Mouse (Mus musculus): ENCODE measurements around the gene Pxn. TPM values are rescaled to one million over a fixed set of nuclear protein-coding genes. Genes with fewer than 3 reads are reported as not detected.

Pxn gene
- polyA plus RNA-seq, 1 experiment from 2014 or later = 23.4 TPM

DNA sequence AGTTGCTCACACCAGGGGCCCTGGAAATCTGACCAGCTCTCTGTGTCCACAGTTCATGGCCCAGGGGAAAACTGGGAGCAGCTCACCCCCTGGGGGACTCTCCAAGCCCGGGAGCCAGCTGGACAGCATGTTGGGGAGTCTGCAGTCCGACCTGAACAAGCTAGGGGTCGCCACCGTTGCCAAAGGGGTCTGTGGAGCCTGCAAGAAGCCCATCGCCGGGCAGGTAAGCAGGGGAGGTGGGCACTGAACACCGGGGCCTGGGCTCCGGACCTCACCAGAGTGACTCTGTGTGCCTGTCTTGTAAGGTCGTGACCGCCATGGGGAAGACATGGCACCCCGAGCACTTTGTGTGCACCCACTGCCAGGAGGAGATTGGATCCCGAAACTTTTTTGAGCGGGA, 45.3 kb downstream of the Pxn start:
- no peak for ATAC-seq (ENCODE audit: low FRiP score)
- 85% methylated on average over 13 of the region's 13 CpGs for WGBS
- no peak overlapping the region for H3K9ac ChIP-seq
- H3K36me3 ChIP-seq = peaks cover 62% of the 10 kb centered on the region
- H3K27ac ChIP-seq = no peak overlapping the region
- peaks cover 9% of the 10 kb centered on the region for H3K4me1 ChIP-seq (replicated peaks)
- no peaks in the 10 kb centered on the region for H3K27me3 ChIP-seq
- no peak overlapping the region for H3K4me2 ChIP-seq
- no peak overlapping the region for H3K4me3 ChIP-seq
- H3K9me3 ChIP-seq = no peaks in the 10 kb centered on the region

DNA sequence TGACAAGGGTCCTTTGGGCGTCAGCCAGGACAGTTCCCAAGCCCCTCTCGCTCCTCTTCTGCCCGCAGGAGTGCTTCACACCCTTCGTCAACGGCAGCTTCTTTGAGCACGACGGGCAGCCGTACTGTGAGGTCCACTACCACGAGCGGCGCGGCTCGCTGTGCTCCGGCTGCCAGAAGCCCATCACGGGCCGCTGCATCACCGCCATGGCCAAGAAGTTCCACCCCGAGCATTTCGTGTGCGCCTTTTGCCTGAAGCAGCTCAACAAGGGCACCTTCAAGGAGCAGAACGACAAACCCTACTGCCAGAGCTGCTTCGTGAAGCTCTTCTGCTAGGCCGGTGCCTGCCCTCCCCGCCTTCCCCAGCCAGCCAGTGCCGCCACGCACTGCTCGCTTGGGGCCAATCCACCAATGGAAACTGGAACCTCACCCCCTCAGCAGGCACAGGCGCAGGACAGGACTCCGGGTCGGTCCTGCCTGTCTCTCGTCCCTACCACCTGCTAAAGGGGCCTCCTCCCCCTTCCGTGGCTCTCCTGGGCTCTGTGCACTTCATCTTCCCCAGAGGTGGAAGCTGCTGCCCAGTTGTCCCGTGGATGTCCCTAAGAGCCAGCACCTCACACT, 47.4 kb downstream of the Pxn start:
- Histone ChIP-seq H3K4me1 (replicated peaks) (peaks cover 3% of the 10 kb centered on the region; the same call in 1 of the 2 replicates), H3K27ac (no peak overlapping the region), H3K9ac (0 out of 2 replicates have a peak overlapping the region, but pooled peaks have one; percentile 29), H3K36me3 (peaks cover 41% of the 10 kb centered on the region), H3K4me2 (no peak overlapping the region), H3K4me3 (no peak overlapping the region), H3K27me3 (no peaks in the 10 kb centered on the region), H3K9me3 (no peaks in the 10 kb centered on the region)
- no peak for ATAC-seq (ENCODE audit: low FRiP score)
- WGBS = 84% methylated on average over 33 of the region's 33 CpGs

DNA sequence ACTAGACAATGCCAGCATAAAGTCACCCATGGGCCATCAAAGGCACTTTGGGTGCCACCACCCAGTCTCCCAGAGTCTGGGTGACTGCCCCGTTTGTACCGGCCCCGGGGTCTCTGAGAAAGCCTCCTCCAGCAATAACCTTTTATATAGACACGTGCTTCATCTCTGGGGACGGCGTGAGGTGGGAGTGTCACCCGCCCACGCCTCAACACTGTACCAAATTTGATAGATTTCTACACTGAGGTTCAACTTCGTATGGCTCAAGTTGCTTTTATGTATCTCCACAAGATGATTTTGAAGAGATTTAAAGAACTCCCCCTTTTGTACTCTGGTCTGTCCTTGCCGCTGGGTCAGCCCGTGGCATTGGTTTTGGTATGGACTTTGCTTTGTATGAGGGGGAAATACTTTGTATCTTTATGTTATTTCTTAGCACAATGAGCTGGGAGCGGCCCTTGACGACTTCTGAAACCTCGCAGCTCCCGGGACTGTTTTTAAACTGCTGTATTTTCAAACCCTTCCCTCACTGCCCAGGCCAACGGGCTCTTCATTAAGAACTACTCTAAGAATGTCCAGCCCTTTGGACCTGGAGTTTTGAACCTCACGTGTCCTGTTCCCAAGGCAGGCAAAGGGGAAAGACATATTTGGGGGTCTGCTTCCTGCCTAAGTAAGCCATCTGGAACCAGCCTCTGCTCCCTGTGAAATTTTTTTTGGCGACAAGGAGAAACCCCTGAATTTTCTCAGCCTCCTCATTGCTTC, 48.2 kb downstream of the Pxn start:
- H3K9me3 ChIP-seq = no peaks in the 10 kb centered on the region
- H3K9ac ChIP-seq = no peak overlapping the region
- ATAC-seq (ENCODE audit: low FRiP score) = no peak
- H3K36me3 ChIP-seq = peaks cover 38% of the 10 kb centered on the region
- H3K27me3 ChIP-seq = no peaks in the 10 kb centered on the region
- 92% methylated on average over 18 of the region's 18 CpGs for WGBS
- no peak overlapping the region for H3K4me2 ChIP-seq
- peaks cover 3% of the 10 kb centered on the region; the same call in 1 of the 2 replicates for H3K4me1 ChIP-seq (replicated peaks)
- no peak overlapping the region for H3K27ac ChIP-seq
- H3K4me3 ChIP-seq = no peak overlapping the region

DNA sequence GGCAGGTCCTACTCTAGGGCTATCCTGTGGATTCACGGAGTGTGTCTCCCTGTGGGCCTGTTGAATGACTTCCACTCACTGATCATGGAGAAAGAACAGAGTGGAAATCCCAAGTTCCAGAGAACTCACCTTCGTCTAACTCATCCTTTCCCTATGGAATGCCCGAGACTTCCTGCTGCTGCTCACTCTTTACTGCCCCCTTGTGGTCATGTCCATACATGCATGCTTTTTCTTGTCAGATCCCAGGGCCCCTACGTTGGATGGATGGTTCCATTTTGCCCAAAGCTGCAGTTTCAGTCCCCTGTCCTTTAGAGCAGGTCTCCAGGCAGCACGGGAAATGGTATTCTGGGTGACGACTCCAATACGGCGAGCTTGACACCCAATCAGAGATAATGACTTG, 49.7 kb downstream of the Pxn start:
- H3K9ac ChIP-seq = no peak overlapping the region
- peaks cover 38% of the 10 kb centered on the region for H3K36me3 ChIP-seq
- H3K4me3 ChIP-seq = no peak overlapping the region
- WGBS = 9% methylated on average over 8 of the region's 8 CpGs
- H3K27ac ChIP-seq = no peak overlapping the region
- H3K4me1 ChIP-seq (replicated peaks) = peaks cover 16% of the 10 kb centered on the region
- no peaks in the 10 kb centered on the region for H3K27me3 ChIP-seq
- no peaks in the 10 kb centered on the region for H3K9me3 ChIP-seq
- ATAC-seq (ENCODE audit: low FRiP score) = no peak
- H3K4me2 ChIP-seq = no peak overlapping the region

DNA sequence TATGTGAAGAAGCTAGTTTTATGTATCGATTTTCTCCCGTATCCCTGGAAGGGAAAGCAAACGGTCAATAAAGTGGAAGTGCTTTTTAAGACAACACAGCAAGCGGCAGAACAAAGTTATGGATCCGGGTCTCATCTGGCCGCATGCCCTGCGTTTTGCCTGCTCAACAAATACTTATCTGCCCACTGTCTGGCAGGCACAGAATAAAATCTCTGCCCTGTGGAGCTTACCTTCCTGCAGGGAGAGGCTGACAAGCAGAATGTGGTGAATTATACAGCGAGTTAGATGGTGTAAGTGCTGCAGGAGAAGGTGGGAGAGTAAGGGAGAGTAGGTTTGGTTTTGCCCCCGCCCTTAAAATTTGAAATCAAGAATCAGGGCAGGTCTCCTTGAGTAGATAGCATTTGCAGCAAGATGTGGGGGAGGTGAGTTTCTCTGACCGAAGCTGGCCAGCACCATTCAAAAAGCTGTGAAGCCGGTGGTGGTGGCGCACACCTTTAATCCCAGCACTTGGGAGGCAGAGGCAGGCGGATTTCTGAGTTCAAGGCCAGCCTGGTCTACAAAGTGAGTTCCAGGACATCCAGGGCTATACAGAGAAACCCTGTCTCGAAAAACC, 51.8 kb downstream of the Pxn start:
- no peak overlapping the region for H3K4me2 ChIP-seq
- H3K27ac ChIP-seq = no peak overlapping the region
- 90% methylated on average over 14 of the region's 14 CpGs for WGBS
- H3K4me3 ChIP-seq = no peak overlapping the region
- H3K9ac ChIP-seq = no peak overlapping the region
- peaks cover 20% of the 10 kb centered on the region for H3K4me1 ChIP-seq (replicated peaks)
- no peaks in the 10 kb centered on the region for H3K9me3 ChIP-seq
- ATAC-seq (ENCODE audit: low FRiP score) = no peak
- H3K36me3 ChIP-seq = peaks cover 41% of the 10 kb centered on the region
- H3K27me3 ChIP-seq = no peaks in the 10 kb centered on the region

DNA sequence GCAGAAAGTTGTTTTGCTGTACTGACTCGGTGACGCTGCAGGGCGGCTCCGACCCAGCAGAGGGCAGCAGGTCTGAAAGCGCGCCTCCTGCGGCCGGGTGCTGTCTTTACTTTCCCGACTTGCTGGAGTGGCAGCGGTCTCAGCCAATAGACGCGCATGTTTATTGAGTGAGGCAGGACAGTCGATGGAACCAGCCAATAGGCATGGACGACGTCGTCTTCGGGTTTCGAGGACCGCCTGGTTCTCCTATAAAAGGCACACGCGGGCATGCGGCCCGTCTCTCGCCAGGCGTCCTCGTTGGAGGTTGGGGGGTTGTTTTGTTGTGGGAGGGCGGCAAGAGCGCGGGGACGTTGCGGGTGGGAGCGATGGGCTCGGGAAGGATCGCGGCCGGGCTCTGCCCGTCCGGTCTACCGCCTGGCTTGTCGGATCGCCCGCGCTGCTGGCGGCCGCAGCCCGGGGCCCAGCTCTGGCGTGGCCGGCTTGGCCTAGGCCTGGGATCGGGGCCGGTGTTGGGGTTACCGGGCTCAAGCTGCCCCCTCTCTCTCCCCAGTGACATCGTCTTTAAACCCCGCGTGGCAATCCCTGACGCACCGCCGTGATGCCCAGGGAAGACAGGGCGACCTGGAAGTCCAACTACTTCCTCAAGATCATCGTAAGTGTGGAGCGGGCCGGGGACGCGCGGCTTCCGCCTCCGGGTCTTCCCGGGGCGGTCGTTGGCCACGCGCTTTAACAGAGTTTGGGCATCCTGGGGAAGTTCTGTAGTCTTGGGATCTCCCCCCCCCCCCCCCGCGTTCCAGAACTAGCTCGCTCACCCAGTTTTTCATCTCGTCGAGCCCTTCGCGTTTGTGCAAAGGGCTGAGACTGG, 53.0 kb downstream of the Pxn start, which contains the start of gene Rplp0:
TSS of gene Rplp0 (plus strand) at position 231 of the 865 bp plus-strand sequence.
- peak within 1 kb of the TSS; percentile 96 for H3K9ac ChIP-seq
- no peaks in the 10 kb centered on the region for H3K27me3 ChIP-seq
- peak within 1 kb of the TSS; percentile 76 for H3K4me2 ChIP-seq
- peak; percentile 97 for ATAC-seq (ENCODE audit: low FRiP score)
- H3K27ac ChIP-seq = peak within 1 kb of the TSS; percentile 88
- peak within 1 kb of the TSS; percentile 81 for H3K4me3 ChIP-seq
- H3K4me1 ChIP-seq (replicated peaks) = peaks cover 28% of the 10 kb centered on the region
- WGBS = under 1% methylated on average over 76 of the region's 78 CpGs
- H3K36me3 ChIP-seq = peaks cover 36% of the 10 kb centered on the region
- H3K9me3 ChIP-seq = no peaks in the 10 kb centered on the region

DNA sequence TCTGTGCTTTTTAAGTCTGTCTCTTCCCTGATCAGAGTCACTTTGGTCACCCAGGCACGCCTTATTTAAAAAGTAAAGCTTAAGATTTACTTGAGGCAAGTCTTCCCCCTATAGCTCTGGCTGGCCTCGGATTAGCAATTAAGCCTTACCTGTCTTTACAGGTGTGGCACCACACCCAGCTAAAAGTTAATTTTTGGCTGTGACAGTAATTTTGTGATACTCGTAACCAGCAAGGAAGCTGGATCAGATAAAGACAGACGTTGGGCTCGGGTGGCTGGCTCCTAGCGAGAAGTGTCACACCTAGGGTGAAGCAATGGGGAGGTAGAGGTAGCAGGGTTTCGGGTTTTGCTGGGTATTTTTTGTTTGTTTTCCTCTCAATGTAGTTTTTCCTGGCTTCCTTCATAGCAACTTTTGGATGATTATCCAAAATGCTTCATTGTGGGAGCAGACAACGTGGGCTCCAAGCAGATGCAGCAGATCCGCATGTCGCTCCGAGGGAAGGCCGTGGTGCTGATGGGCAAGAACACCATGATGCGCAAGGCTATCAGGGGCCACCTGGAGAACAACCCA, 53.9 kb downstream of the Pxn start:
- H3K27ac ChIP-seq = no peak overlapping the region
- no peak for ATAC-seq (ENCODE audit: low FRiP score)
- H3K9me3 ChIP-seq = no peaks in the 10 kb centered on the region
- 45% methylated on average over 13 of the region's 13 CpGs for WGBS
- no peaks in the 10 kb centered on the region for H3K27me3 ChIP-seq
- H3K4me1 ChIP-seq (replicated peaks) = peaks cover 32% of the 10 kb centered on the region
- peaks cover 33% of the 10 kb centered on the region for H3K36me3 ChIP-seq
- H3K4me2 ChIP-seq = peak overlapping the region; percentile 76
- peak overlapping the region; percentile 81 for H3K4me3 ChIP-seq
- peak overlapping the region; percentile 96 for H3K9ac ChIP-seq

DNA sequence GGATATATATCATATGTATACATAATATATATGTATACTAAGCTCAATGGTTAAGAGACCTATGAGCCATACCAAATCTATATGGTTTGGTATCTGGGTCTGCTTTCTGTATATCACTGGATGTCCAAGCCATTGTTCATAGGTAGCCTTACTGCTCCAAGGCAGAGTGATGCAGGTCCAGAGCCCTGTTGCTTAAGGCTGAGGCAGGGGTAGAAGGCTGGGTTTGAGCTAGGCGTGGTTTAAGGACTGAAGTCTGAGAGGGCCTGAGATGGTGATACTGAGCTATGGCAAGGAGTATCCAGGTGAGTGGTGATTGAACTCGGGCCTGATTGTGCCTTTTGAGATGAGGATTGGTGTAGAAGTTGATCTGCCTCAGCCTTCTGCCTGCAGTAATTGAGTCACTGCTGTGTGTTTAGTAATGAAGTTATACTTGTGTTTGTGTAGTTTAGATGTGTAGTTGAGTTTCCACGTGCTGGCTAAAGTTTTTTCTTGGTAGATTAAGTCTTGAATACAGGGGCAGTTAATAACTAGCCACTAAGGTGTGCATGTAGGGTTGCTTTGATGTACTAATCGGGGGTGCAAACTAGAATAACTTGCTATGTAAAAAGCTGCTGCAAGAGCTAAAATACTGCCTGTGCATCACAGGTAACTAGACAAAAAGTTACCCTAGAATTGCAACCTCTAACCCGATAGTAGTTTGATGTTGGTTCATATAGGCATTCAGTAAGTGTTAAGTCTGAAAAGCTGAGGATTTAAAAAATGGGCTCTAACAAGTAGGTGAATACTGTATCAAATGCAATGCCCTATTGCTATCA, 57.5 kb downstream of the Pxn start:
- H3K4me2 ChIP-seq = peak overlapping the region; percentile 82
- no peak overlapping the region for H3K27ac ChIP-seq
- peak overlapping the region; percentile 98 for H3K4me3 ChIP-seq
- H3K9me3 ChIP-seq = no peaks in the 10 kb centered on the region
- peaks cover 50% of the 10 kb centered on the region for H3K4me1 ChIP-seq (replicated peaks)
- no peak for ATAC-seq (ENCODE audit: low FRiP score)
- H3K27me3 ChIP-seq = no peaks in the 10 kb centered on the region
- peaks cover 33% of the 10 kb centered on the region for H3K36me3 ChIP-seq
- peak overlapping the region; percentile 93; the same call in 1 of the 2 replicates for H3K9ac ChIP-seq
- WGBS = 48% methylated on average over 5 of the region's 5 CpGs

DNA sequence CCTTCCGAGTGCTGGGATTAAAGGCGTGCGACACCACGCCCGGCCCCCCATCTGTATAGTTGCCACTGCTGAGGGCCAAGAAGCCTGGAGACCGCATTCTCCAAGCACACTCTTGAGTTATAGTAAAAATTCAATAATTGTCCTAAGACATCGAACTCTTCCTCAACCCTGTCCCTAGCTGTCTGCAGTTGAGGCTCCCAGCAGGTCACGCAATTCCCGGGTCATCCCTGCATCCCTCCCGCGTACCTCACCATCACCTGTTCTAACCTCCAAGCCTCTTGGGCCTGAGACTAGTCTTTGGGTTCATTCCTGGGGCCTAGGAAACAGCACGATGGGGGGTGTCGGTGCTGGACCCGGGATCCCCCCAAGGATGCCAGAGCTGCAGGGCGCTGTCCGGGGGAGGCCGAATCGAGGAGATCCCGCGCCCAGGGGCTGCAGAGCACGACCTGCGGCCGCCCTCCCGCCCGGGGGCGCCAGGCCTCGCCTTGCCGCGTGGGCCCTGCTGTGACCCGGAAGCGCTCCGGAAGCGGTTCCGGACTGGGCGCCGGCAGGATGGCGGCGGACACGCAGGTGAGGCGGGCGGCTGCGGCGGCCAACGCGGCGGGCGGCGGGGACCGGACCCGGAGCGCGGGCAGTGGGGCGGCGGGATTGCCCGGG, 58.4 kb downstream of the Pxn start, which contains the start of gene Gcn1l1:
TSS of gene Gcn1l1 (plus strand) at position 518 of the 657 bp plus-strand sequence.
- WGBS = 3% methylated on average over 54 of the region's 55 CpGs
- peak within 1 kb of the TSS; percentile 84 for H3K27ac ChIP-seq
- no peaks in the 10 kb centered on the region for H3K27me3 ChIP-seq
- peak within 1 kb of the TSS; percentile 98 for H3K4me3 ChIP-seq
- H3K9me3 ChIP-seq = no peaks in the 10 kb centered on the region
- ATAC-seq (ENCODE audit: low FRiP score) = peak; percentile 90
- peaks cover 58% of the 10 kb centered on the region for H3K4me1 ChIP-seq (replicated peaks)
- H3K9ac ChIP-seq = peak within 1 kb of the TSS; percentile 93
- peak within 1 kb of the TSS; percentile 82 for H3K4me2 ChIP-seq
- peaks cover 33% of the 10 kb centered on the region for H3K36me3 ChIP-seq

DNA sequence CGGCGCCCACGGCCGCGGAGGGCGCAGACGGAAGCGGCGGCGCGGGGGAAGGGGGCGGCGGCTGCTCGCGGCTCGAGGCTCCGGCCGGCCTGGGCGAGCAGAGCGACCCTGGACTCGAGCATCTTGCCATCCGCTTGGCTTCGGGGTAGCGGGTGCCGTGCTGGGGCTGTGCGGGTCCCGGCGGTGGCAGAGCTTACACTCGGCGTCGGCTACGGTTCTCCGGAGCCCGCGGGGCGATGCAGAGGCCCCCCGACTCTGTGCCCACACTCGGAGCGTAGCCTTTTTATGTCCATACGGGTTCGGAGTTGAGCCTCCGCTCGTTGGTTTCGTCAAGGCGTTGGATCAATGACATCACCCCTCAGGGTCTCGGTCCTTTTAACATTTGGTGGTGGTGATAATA, 58.9 kb downstream of the Pxn start:
- Histone ChIP-seq H3K4me2 (peak overlapping the region; percentile 82), H3K36me3 (peaks cover 33% of the 10 kb centered on the region), H3K4me1 (replicated peaks) (peaks cover 53% of the 10 kb centered on the region), H3K4me3 (peak overlapping the region; percentile 98), H3K9me3 (no peaks in the 10 kb centered on the region), H3K27ac (peak overlapping the region; percentile 84), H3K27me3 (no peaks in the 10 kb centered on the region), H3K9ac (peak overlapping the region; percentile 93)
- under 1% methylated on average over 35 of the region's 46 CpGs for WGBS
- peak; percentile 29 for ATAC-seq (ENCODE audit: low FRiP score)

All from hindbrain, embryonic 13.5 days (tissue).